Mouse (Mus musculus) liver, embryonic 14 days (tissue): ENCODE data around the gene Vmn1r107. TPM values are rescaled to one million over a fixed set of nuclear protein-coding genes. Genes with fewer than 3 reads are reported as not detected.

Source experiments
- polyA plus RNA-seq: library from polyadenylated mRNA; depleted of rRNA; stranded (reverse); fragments of >200 nt; gene quantifications from 2 replicates; pipeline ENCODE4 v1.2.3, GENCODE M21; 2012; rRNA removed

The Vmn1r107 gene
- not detected in 2 replicates for polyA plus RNA-seq

DNA sequence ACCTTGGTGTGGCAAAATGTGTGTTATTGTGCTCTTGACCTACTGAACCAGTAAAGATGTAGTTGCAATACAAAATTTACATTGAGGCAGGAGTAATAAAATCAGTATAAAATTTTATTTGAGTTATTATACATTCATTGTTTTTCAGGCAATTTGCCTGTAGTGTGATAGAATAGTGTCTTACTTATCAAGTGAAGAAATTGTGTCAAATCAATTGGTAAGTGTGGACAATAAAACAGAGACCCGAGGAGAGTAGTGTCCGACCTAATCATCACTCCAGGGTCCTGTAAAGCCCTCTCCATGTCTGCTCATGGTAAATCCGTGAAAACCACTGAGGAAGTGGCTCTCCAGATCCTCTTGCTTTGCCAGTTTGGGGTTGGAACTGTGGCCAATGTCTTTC is at the start of gene Vmn1r107:
Gene Vmn1r107 (plus strand): TSS at position 301 of the 400 bp plus-strand sequence.

DNA sequence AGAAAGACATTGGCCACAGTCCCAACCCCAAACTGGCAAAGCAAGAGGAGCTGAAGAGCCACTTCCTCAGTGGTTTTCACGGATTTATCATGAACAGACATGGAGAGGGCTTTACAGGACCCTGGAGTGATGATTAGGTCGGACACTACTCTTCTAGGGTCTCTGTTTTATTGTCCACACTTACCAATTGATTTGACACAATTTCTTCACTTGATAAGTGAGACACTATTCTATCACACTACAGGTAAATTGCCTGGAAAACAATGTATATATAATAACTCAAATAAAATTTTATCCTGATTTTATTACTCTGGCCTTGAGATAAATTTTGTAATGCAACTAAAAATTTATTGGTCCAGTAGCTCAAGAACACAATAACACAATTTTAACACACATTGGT is 34.4 kb downstream of the Vmn1r107 start, which contains the start of gene Vmn1r111:
Gene Vmn1r111 (minus strand): TSS at position 101 of the 400 bp plus-strand sequence.

Other genes with a start within 250 kb of the Vmn1r107 start
- not detected in 2 replicates for gene Vmn1r101, start 226.3 kb upstream of the Vmn1r107 start, polyA plus RNA-seq
- gene Gm10670, start 194.0 kb upstream of the Vmn1r107 start, polyA plus RNA-seq: not detected in 2 replicates
- gene Vmn1r103, start 158.4 kb upstream of the Vmn1r107 start, polyA plus RNA-seq: not detected in 2 replicates
- gene Vmn1r104, start 135.1 kb upstream of the Vmn1r107 start, polyA plus RNA-seq: not detected in 2 replicates
- not detected in 2 replicates for gene Gm5726, start 123.2 kb upstream of the Vmn1r107 start, polyA plus RNA-seq
- not detected in 2 replicates for gene Gm4141, start 92.7 kb upstream of the Vmn1r107 start, polyA plus RNA-seq
- not detected in 2 replicates for gene Gm4513, start 69.9 kb upstream of the Vmn1r107 start, polyA plus RNA-seq
- gene Vmn1r111, start 34.3 kb downstream of the Vmn1r107 start, polyA plus RNA-seq: not detected in 2 replicates
- not detected in 2 replicates for gene Gm10668, start 61.7 kb downstream of the Vmn1r107 start, polyA plus RNA-seq
- gene Vmn1r112, start 102.3 kb downstream of the Vmn1r107 start, polyA plus RNA-seq: not detected in 2 replicates
- not detected in 2 replicates for gene Vmn1r113, start 118.4 kb downstream of the Vmn1r107 start, polyA plus RNA-seq
- gene Vmn1r114, start 143.3 kb downstream of the Vmn1r107 start, polyA plus RNA-seq: not detected in 2 replicates
- not detected in 2 replicates for gene Vmn1r115, start 176.1 kb downstream of the Vmn1r107 start, polyA plus RNA-seq
- gene Vmn1r116, start 203.3 kb downstream of the Vmn1r107 start, polyA plus RNA-seq: not detected in 2 replicates
- gene Vmn1r117, start 215.2 kb downstream of the Vmn1r107 start, polyA plus RNA-seq: not detected in 2 replicates
- not detected in 2 replicates for gene Vmn1r118, start 243.4 kb downstream of the Vmn1r107 start, polyA plus RNA-seq